Mouse (Mus musculus): ENCODE data around the gene Gpld1. TPM values are rescaled to one million over a fixed set of nuclear protein-coding genes. Genes with fewer than 3 reads are reported as not detected.
"Not testable (repeated sequence)": the region's sequence is repeated elsewhere in the genome, so short reads cannot be mapped to it uniquely, and the experiment has no call there.

Gpld1 gene
- total RNA-seq, 2 experiments from 2014 or later = 0.42 to 0.59 TPM

GRCm38 (mm10) chr13:24943303-24943702 is 351 bp downstream of the Gpld1 start:
- intact Hi-C loops (cut with DNase I) = no loop called here
- no peak for DNase-seq

GRCm38 (mm10) chr13:24945567-24945966 is 2.6 kb downstream of the Gpld1 start:
- intact Hi-C loops (cut with DNase I) = no loop called here
- DNase-seq = no peak

GRCm38 (mm10) chr13:24947158-24947557 is 4.2 kb downstream of the Gpld1 start:
- intact Hi-C loops (cut with DNase I) = no loop called here
- no peak for DNase-seq

- intact Hi-C loops (cut with DNase I) = no loop called here
- DNase-seq = no peak
Measured at GRCm38 (mm10) chr13:24948870-24949269, 5.9 kb downstream of the Gpld1 start.

GRCm38 (mm10) chr13:24952659-24953058 is 9.7 kb downstream of the Gpld1 start:
- intact Hi-C loops (cut with DNase I) = no loop called here
- DNase-seq = no peak

- DNase-seq = no peak
- intact Hi-C loops (cut with DNase I) = no loop called here
Measured at GRCm38 (mm10) chr13:24955091-24955490, 12.1 kb downstream of the Gpld1 start.

- DNase-seq = no peak
- intact Hi-C loops (cut with DNase I) = no loop called here
Measured at GRCm38 (mm10) chr13:24955500-24955899, 12.5 kb downstream of the Gpld1 start.

- no peak for DNase-seq
- intact Hi-C loops (cut with DNase I) = no loop called here
Measured at GRCm38 (mm10) chr13:24958671-24959070, 15.7 kb downstream of the Gpld1 start.

GRCm38 (mm10) chr13:24960084-24960483 is 17.1 kb downstream of the Gpld1 start:
- intact Hi-C loops (cut with DNase I) = no loop called here
- no peak for DNase-seq

GRCm38 (mm10) chr13:24962119-24962518 is 19.2 kb downstream of the Gpld1 start:
- intact Hi-C loops (cut with DNase I) = no loop called here
- DNase-seq = no peak

GRCm38 (mm10) chr13:24965130-24965845 is 22.3 kb downstream of the Gpld1 start:
- no peak for DNase-seq
- intact Hi-C loops (cut with DNase I) = no loop called here

GRCm38 (mm10) chr13:24965846-24966201 is 22.9 kb downstream of the Gpld1 start:
- intact Hi-C loops (cut with DNase I) = no loop called here
- no peak for DNase-seq

GRCm38 (mm10) chr13:24971776-24972175 is 28.8 kb downstream of the Gpld1 start:
- DNase-seq; intact Hi-C loops (cut with DNase I): not testable (repeated sequence)

- intact Hi-C loops (cut with DNase I) = no loop called here
- no peak for DNase-seq
Measured at GRCm38 (mm10) chr13:24976384-24976783, 33.4 kb downstream of the Gpld1 start.

- DNase-seq = no peak
- intact Hi-C loops (cut with DNase I) = no loop called here
Measured at GRCm38 (mm10) chr13:24977820-24978342, 34.9 kb downstream of the Gpld1 start.

GRCm38 (mm10) chr13:24981031-24981430 is 38.1 kb downstream of the Gpld1 start:
- DNase-seq = no peak
- intact Hi-C loops (cut with DNase I) = no loop called here

GRCm38 (mm10) chr13:24985435-24985834 is 42.5 kb downstream of the Gpld1 start:
- intact Hi-C loops (cut with DNase I) = no loop called here
- DNase-seq = no peak

- intact Hi-C loops (cut with DNase I) = loop anchor here (2.0 kb wide), 1 partner anchor 50 kb away; no protein-coding TSS in a partner anchor
- DNase-seq = peak in 1 of 2 experiments; percentile 30
Measured at GRCm38 (mm10) chr13:24988391-24988790, 45.4 kb downstream of the Gpld1 start.

- no peak for DNase-seq
- intact Hi-C loops (cut with DNase I) = loop anchor here (2.0 kb wide), 1 partner anchor 50 kb away; no protein-coding TSS in a partner anchor
Measured at GRCm38 (mm10) chr13:24989006-24989405, 46.1 kb downstream of the Gpld1 start.

GRCm38 (mm10) chr13:24993160-24993559 is 50.2 kb downstream of the Gpld1 start:
- intact Hi-C loops (cut with DNase I) = no loop called here
- no peak for DNase-seq

- intact Hi-C loops (cut with DNase I) = no loop called here
- no peak for DNase-seq
Measured at GRCm38 (mm10) chr13:24999538-24999937, 56.6 kb downstream of the Gpld1 start.

GRCm38 (mm10) chr13:25002965-25003364 is 60.0 kb downstream of the Gpld1 start:
- DNase-seq = no peak

More at GRCm38 (mm10) chr13:25002965-25003364, 60.0 kb downstream of the Gpld1 start:
- intact Hi-C loops (cut with DNase I) = no loop called here

Data from gastrocnemius, postnatal 36 days (tissue).